Mouse (Mus musculus): ENCODE data around the gene Coro2a. TPM values are rescaled to one million over a fixed set of nuclear protein-coding genes. Genes with fewer than 3 reads are reported as not detected.

The Coro2a gene
- polyA plus RNA-seq, 1 experiment from 2014 or later, result 5.2 TPM

- WGBS, result 72% methylated on average over 14 of the region's 14 CpGs
- H3K9me3 ChIP-seq (ENCODE audit: control insufficient read depth, low read length), result no peaks in the 10 kb centered on the region
- no peak overlapping the region for H3K4me2 ChIP-seq (ENCODE audit: low read depth, low read length)
- H3K4me1 ChIP-seq (replicated peaks; ENCODE audit: control insufficient read depth, insufficient read depth, low read length), result no peaks in the 10 kb centered on the region
- no peak for ATAC-seq (ENCODE audit: low read depth)
- H3K4me3 ChIP-seq (ENCODE audit: low read length), result no peak overlapping the region
- no peak overlapping the region for H3K9ac ChIP-seq (ENCODE audit: low read length)
- no peaks in the 10 kb centered on the region for H3K27me3 ChIP-seq (ENCODE audit: control insufficient read depth, insufficient read depth, low read depth, low read length)
- H3K36me3 ChIP-seq (ENCODE audit: control insufficient read depth, insufficient read depth, low read length), result no peaks in the 10 kb centered on the region
- no peak overlapping the region for H3K27ac ChIP-seq (ENCODE audit: low read length)
These were observed 41.8 kb downstream of the Coro2a start for GRCm38 (mm10) chr4:46560069-46560705.

DNA sequence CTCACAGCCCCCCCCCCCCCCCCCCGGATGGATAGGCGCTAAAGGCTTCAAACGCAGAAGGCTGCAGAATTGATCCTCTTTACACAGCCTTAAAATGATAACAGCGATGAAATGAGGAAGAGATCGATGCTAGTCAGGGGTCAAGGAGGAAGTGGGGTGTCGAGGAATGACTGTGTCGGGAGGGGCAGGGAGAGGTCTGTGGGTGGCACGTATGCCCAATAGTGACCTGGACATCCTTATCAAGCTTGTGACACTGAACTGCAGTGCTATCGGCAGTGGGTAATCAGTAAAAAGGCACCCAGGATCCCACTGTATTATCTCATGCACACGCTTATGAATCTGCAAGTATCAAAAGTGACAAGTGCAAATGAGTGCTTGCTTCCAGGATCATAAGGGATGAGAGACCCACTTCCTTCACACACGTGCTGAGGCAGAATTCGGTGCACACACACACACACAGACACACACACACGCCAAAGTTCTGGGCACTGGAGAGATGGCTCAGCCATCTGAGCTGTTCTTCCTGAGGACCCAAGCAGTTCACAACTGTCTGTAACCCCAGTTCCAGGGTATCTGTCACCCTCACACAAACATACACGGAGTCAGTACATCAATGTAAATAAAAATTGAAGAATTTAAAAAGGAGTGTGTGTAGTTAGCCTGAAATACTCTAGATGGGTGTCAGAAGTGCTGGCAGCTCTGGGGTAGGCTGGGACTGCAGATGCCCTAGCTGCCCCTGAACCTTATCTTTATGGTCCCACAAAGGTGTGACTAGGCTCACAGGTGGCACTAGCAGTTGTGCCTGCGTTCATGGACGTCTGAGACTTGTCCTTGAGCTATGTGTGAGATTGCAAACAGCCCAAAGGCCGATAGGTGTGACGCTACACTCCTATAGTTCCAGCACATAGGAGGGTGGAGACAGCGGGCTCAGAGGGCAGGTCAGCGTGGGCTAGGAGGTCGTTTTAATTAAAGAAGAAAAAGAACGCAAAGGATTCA, 43.0 kb downstream of the Coro2a start:
- H3K36me3 ChIP-seq (ENCODE audit: control insufficient read depth, insufficient read depth, low read length), result no peaks in the 10 kb centered on the region
- H3K9me3 ChIP-seq (ENCODE audit: control insufficient read depth, low read length), result no peaks in the 10 kb centered on the region
- H3K9ac ChIP-seq (ENCODE audit: low read length), result no peak overlapping the region
- H3K4me2 ChIP-seq (ENCODE audit: low read depth, low read length), result no peak overlapping the region
- no peaks in the 10 kb centered on the region; the same call in 1 of the 2 replicates for H3K4me1 ChIP-seq (replicated peaks; ENCODE audit: control insufficient read depth, insufficient read depth, low read length)
- ATAC-seq (ENCODE audit: low read depth), result no peak
- no peak overlapping the region for H3K4me3 ChIP-seq (ENCODE audit: low read length)
- WGBS, result 56% methylated on average over 22 of the region's 22 CpGs
- H3K27ac ChIP-seq (ENCODE audit: low read length), result no peak overlapping the region
- no peaks in the 10 kb centered on the region for H3K27me3 ChIP-seq (ENCODE audit: control insufficient read depth, insufficient read depth, low read depth, low read length)

DNA sequence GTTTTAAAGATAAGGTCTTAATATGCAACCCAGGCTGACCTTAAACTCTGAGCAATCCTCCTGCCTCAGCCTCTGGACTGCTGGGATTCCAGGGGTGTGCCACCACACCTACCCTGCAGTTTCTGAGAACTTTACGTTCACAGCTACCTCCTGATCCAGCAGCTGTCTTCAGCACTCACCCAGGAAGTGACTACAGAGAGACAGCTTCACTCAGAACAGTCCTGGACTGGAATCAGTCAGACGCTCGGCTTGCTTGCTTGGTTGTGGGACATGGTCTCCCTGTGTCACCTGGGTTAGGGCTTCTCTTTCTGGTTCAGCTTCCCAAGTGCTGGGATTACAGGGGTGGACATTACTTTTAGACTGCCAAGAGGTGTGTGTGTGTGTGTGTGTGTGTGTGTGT, 45.1 kb downstream of the Coro2a start:
- no peak overlapping the region for H3K4me3 ChIP-seq (ENCODE audit: low read length)
- H3K4me2 ChIP-seq (ENCODE audit: low read depth, low read length), result no peak overlapping the region
- ATAC-seq (ENCODE audit: low read depth), result no peak
- no peak overlapping the region for H3K9ac ChIP-seq (ENCODE audit: low read length)
- WGBS, result 69% methylated on average over 3 of the region's 3 CpGs
- H3K36me3 ChIP-seq (ENCODE audit: control insufficient read depth, insufficient read depth, low read length), result no peaks in the 10 kb centered on the region
- H3K27ac ChIP-seq (ENCODE audit: low read length), result no peak overlapping the region
- peaks cover 5% of the 10 kb centered on the region for H3K4me1 ChIP-seq (replicated peaks; ENCODE audit: control insufficient read depth, insufficient read depth, low read length)
- no peaks in the 10 kb centered on the region for H3K9me3 ChIP-seq (ENCODE audit: control insufficient read depth, low read length)
- no peaks in the 10 kb centered on the region for H3K27me3 ChIP-seq (ENCODE audit: control insufficient read depth, insufficient read depth, low read depth, low read length)

GRCm38 (mm10) chr4:46555762-46556161, 46.2 kb downstream of the Coro2a start:
- WGBS, result 76% methylated on average over 9 of the region's 9 CpGs
- no peak overlapping the region for H3K27ac ChIP-seq (ENCODE audit: low read length)

DNA sequence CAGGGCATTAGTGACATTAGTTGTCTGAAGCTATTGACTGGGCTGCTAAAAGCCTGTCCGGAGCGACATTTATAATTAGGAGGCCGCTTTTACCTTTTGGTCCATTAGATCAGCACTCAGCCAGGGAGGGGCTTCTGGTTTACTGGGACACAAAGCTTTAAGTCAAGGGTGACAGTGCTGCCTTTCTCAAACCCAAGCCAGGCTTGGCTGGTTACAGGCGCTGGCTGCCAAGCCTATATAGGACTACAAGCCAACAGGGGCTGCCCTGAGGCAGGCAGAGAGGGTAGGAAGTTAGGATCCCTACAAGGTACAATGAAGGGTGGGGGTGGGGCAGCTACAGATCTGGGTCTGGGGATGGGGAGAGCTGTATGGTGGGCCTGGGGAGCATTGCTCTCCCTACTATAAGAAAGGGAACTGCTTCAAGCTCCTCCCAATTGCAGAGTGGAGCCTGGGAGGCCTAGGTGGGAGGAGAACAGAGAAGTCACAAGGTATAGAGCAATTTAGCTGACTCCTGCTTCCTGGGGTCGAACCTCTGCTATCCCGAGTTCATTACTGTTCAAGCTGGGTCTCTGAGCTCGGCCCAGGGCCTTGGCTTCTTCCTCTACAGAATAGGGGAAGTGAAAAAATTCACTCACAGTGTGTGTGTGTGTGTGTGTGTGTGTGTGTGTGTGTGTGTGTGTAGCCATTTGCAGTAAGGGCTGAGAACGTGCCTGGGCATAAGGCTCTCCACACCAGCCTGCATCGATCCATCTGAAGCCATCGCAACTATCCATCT, 47.5 kb downstream of the Coro2a start:
- peak; percentile 21; the same call in 1 of the 2 replicates for ATAC-seq (ENCODE audit: low read depth)
- H3K36me3 ChIP-seq (ENCODE audit: control insufficient read depth, insufficient read depth, low read length), result no peaks in the 10 kb centered on the region
- H3K4me2 ChIP-seq (ENCODE audit: low read depth, low read length), result no peak overlapping the region
- no peaks in the 10 kb centered on the region for H3K27me3 ChIP-seq (ENCODE audit: control insufficient read depth, insufficient read depth, low read depth, low read length)
- peak overlapping the region; percentile 36 for H3K27ac ChIP-seq (ENCODE audit: low read length)
- WGBS, result 72% methylated on average over 10 of the region's 10 CpGs
- no peak overlapping the region for H3K9ac ChIP-seq (ENCODE audit: low read length)
- no peaks in the 10 kb centered on the region; the same call in 1 of the 2 replicates for H3K9me3 ChIP-seq (ENCODE audit: control insufficient read depth, low read length)
- no peak overlapping the region for H3K4me3 ChIP-seq (ENCODE audit: low read length)
- peaks cover 5% of the 10 kb centered on the region for H3K4me1 ChIP-seq (replicated peaks; ENCODE audit: control insufficient read depth, insufficient read depth, low read length)

More at GRCm38 (mm10) chr4:46555762-46556161, 46.2 kb downstream of the Coro2a start:
- H3K4me2 ChIP-seq (ENCODE audit: low read depth, low read length), result no peak overlapping the region
- no peaks in the 10 kb centered on the region; the same call in 1 of the 2 replicates for H3K9me3 ChIP-seq (ENCODE audit: control insufficient read depth, low read length)
- peaks cover 5% of the 10 kb centered on the region for H3K4me1 ChIP-seq (replicated peaks; ENCODE audit: control insufficient read depth, insufficient read depth, low read length)
- no peak overlapping the region for H3K9ac ChIP-seq (ENCODE audit: low read length)
- no peak overlapping the region for H3K4me3 ChIP-seq (ENCODE audit: low read length)
- ATAC-seq (ENCODE audit: low read depth), result peak; percentile 26; the same call in 1 of the 2 replicates
- H3K27me3 ChIP-seq (ENCODE audit: control insufficient read depth, insufficient read depth, low read depth, low read length), result no peaks in the 10 kb centered on the region
- H3K36me3 ChIP-seq (ENCODE audit: control insufficient read depth, insufficient read depth, low read length), result no peaks in the 10 kb centered on the region

DNA sequence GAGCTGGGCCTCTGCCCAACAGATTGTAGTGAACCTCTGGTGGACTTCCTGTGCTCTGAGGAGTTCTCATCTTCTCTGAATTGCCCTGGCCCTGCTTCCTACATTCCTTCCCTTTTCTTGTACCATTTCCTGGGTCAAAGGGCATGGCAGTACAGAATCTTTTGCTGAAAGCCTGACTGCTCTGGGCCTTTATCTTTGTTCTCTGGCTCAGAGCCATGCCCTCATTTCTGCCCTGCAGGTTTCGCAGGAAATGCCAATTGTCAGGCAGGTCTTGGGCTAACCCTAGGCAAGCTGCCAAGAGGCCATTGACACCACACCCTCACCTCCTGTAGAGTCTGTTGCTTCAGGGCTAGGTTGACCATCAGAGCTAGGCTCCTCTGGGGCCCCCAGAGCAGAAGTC, 48.1 kb downstream of the Coro2a start:
- no peaks in the 10 kb centered on the region for H3K36me3 ChIP-seq (ENCODE audit: control insufficient read depth, insufficient read depth, low read length)
- no peaks in the 10 kb centered on the region for H3K27me3 ChIP-seq (ENCODE audit: control insufficient read depth, insufficient read depth, low read depth, low read length)
- WGBS, result 32% methylated on average over 1 of the region's 1 CpGs
- H3K4me1 ChIP-seq (replicated peaks; ENCODE audit: control insufficient read depth, insufficient read depth, low read length), result peaks cover 5% of the 10 kb centered on the region
- H3K4me2 ChIP-seq (ENCODE audit: low read depth, low read length), result no peak overlapping the region
- ATAC-seq (ENCODE audit: low read depth), result peak; percentile 67
- H3K27ac ChIP-seq (ENCODE audit: low read length), result peak overlapping the region; percentile 43
- H3K9me3 ChIP-seq (ENCODE audit: control insufficient read depth, low read length), result no peaks in the 10 kb centered on the region; the same call in 1 of the 2 replicates
- H3K4me3 ChIP-seq (ENCODE audit: low read length), result no peak overlapping the region
- no peak overlapping the region for H3K9ac ChIP-seq (ENCODE audit: low read length)

DNA sequence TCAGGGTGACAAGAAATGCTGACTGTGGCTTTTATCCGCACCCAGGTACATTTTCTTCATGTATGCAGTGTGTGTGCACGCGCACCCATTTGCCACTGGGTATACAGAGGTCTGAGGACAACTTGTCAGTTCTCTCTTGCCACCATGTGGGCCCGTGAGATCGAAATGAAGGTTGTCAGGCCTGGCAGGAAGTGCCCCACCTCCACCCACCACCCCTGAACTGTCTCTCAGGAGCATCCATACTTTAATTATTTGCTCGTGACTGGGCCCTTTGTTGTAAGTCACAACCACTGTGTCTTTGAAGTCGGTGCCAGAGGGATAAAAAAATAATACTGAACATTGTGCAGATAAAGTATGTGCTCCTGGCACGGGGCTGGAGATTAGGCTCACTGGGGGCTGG, 51.6 kb downstream of the Coro2a start:
- ATAC-seq (ENCODE audit: low read depth), result no peak
- Histone ChIP-seq H3K27ac (ENCODE audit: low read length) (no peak overlapping the region), H3K4me2 (ENCODE audit: low read depth, low read length) (no peak overlapping the region), H3K4me3 (ENCODE audit: low read length) (no peak overlapping the region), H3K36me3 (ENCODE audit: control insufficient read depth, insufficient read depth, low read length) (no peaks in the 10 kb centered on the region), H3K9me3 (ENCODE audit: control insufficient read depth, low read length) (no peaks in the 10 kb centered on the region; the same call in 1 of the 2 replicates), H3K9ac (ENCODE audit: low read length) (no peak overlapping the region), H3K4me1 (replicated peaks; ENCODE audit: control insufficient read depth, insufficient read depth, low read length) (peaks cover 5% of the 10 kb centered on the region), H3K27me3 (ENCODE audit: control insufficient read depth, insufficient read depth, low read depth, low read length) (no peaks in the 10 kb centered on the region)
- WGBS, result 49% methylated on average over 8 of the region's 8 CpGs

DNA sequence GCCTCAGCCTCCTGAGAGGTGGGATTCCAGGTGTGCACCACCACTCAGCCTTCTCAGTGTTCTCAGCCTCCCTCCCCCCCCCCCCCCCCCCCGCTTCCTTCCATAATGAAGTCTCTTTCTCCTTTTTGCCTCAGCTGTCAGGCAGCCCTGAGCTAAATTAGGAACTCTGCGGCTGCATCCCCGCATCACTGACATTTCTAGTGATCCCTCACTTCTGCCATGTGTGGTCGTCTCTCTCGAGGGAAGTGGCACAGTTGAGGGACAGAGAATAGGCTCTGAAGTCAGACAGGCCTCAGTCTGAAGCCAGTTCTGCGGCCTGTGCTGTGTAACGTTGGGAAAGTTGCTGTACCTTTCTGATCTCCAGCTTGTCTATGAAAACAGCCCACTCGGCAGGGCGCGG, 52.0 kb downstream of the Coro2a start:
- WGBS, result 74% methylated on average over 9 of the region's 10 CpGs
- no peaks in the 10 kb centered on the region for H3K36me3 ChIP-seq (ENCODE audit: control insufficient read depth, insufficient read depth, low read length)

More for the DNA sequence above, 52.0 kb downstream of the Coro2a start:
- no peaks in the 10 kb centered on the region; the same call in 1 of the 2 replicates for H3K9me3 ChIP-seq (ENCODE audit: control insufficient read depth, low read length)
- ATAC-seq (ENCODE audit: low read depth), result no peak
- H3K27ac ChIP-seq (ENCODE audit: low read length), result no peak overlapping the region
- no peak overlapping the region for H3K4me3 ChIP-seq (ENCODE audit: low read length)
- H3K27me3 ChIP-seq (ENCODE audit: control insufficient read depth, insufficient read depth, low read depth, low read length), result no peaks in the 10 kb centered on the region
- H3K4me2 ChIP-seq (ENCODE audit: low read depth, low read length), result no peak overlapping the region
- peaks cover 5% of the 10 kb centered on the region for H3K4me1 ChIP-seq (replicated peaks; ENCODE audit: control insufficient read depth, insufficient read depth, low read length)
- no peak overlapping the region for H3K9ac ChIP-seq (ENCODE audit: low read length)
